Mouse (Mus musculus): ENCODE measurements at regions not wholly inside any gene's neighbourhood (a gene's known extent, or its start where the extent isn't known, plus 50 kb on each side); places are given as distances from the start of the nearest gene placed in this dataset.

- Histone ChIP-seq H3K27ac (ENCODE audit: low read depth) (no peak overlapping the region), H3K36me3 (ENCODE audit: insufficient read depth) (no peaks in the 10 kb centered on the region), H3K4me2 (no peak overlapping the region), H3K9me3 (ENCODE audit: low read depth, low read length) (no peaks in the 10 kb centered on the region), H3K4me1 (ENCODE audit: insufficient read depth) (no peaks in the 10 kb centered on the region), H3K4me3 (ENCODE audit: low read depth, low read length) (no peak overlapping the region), H3K27me3 (ENCODE audit: insufficient read depth, low read length) (no peaks in the 10 kb centered on the region), H3K9ac (no peak overlapping the region)
- no peak for TF ChIP-seq CTCF (IDR thresholded peaks at IDR 0.05; ENCODE audit: low read depth)
- 86% methylated on average over 2 of the region's 2 CpGs for WGBS
- no peak for ATAC-seq (ENCODE audit: insufficient read depth)
- DNase-seq: no peak
These were observed 736.7 kb upstream of the Sox9 start for GRCm38 (mm10) chr11:112045353-112045752.

- no peaks in the 10 kb centered on the region for H3K4me1 ChIP-seq (ENCODE audit: insufficient read depth)
- DNase-seq: no peak
- H3K4me3 ChIP-seq (ENCODE audit: low read depth, low read length): no peak overlapping the region
- no peaks in the 10 kb centered on the region for H3K9me3 ChIP-seq (ENCODE audit: low read depth, low read length)
- H3K9ac ChIP-seq: no peak overlapping the region
- H3K27ac ChIP-seq (ENCODE audit: low read depth): no peak overlapping the region
- no peaks in the 10 kb centered on the region for H3K27me3 ChIP-seq (ENCODE audit: insufficient read depth, low read length)
- no peaks in the 10 kb centered on the region for H3K36me3 ChIP-seq (ENCODE audit: insufficient read depth)
- no peak for ATAC-seq (ENCODE audit: insufficient read depth)
- no peak for TF ChIP-seq CTCF (IDR thresholded peaks at IDR 0.05; ENCODE audit: low read depth)
- no peak overlapping the region for H3K4me2 ChIP-seq
- 61% methylated on average over 7 of the region's 7 CpGs for WGBS
These were observed 731.7 kb upstream of the Sox9 start for GRCm38 (mm10) chr11:112050362-112050761.

GRCm38 (mm10) chr11:112055591-112055990 is 726.4 kb upstream of the Sox9 start:
- H3K9ac ChIP-seq: no peak overlapping the region
- ATAC-seq (ENCODE audit: insufficient read depth) (no peak), DNase-seq (peak; percentile 58)
- H3K4me2 ChIP-seq: no peak overlapping the region
- H3K4me1 ChIP-seq (ENCODE audit: insufficient read depth): peaks cover 7% of the 10 kb centered on the region; the same call in 1 of the 2 replicates
- H3K9me3 ChIP-seq (ENCODE audit: low read depth, low read length): no peaks in the 10 kb centered on the region
- H3K27ac ChIP-seq (ENCODE audit: low read depth): no peak overlapping the region
- 24% methylated on average over 6 of the region's 6 CpGs for WGBS
- no peaks in the 10 kb centered on the region for H3K36me3 ChIP-seq (ENCODE audit: insufficient read depth)
- H3K4me3 ChIP-seq (ENCODE audit: low read depth, low read length): no peak overlapping the region
- no peaks in the 10 kb centered on the region for H3K27me3 ChIP-seq (ENCODE audit: insufficient read depth, low read length)
- no peak for TF ChIP-seq CTCF (IDR thresholded peaks at IDR 0.05; ENCODE audit: low read depth)

- H3K9me3 ChIP-seq (ENCODE audit: low read depth, low read length): no peaks in the 10 kb centered on the region
These were observed 714.8 kb upstream of the Sox9 start for GRCm38 (mm10) chr11:112067176-112067575.

GRCm38 (mm10) chr11:112068821-112069220 is 713.2 kb upstream of the Sox9 start:
- no peak overlapping the region for H3K27ac ChIP-seq (ENCODE audit: low read depth)
- no peaks in the 10 kb centered on the region for H3K9me3 ChIP-seq (ENCODE audit: low read depth, low read length)
- H3K4me3 ChIP-seq (ENCODE audit: low read depth, low read length): no peak overlapping the region
- H3K36me3 ChIP-seq (ENCODE audit: insufficient read depth): no peaks in the 10 kb centered on the region
- WGBS: 45% methylated on average over 4 of the region's 4 CpGs
- no peak for TF ChIP-seq CTCF (IDR thresholded peaks at IDR 0.05; ENCODE audit: low read depth)
- DNase-seq (peak; percentile 70), ATAC-seq (ENCODE audit: insufficient read depth) (no peak)
- H3K4me2 ChIP-seq: no peak overlapping the region
- H3K27me3 ChIP-seq (ENCODE audit: insufficient read depth, low read length): no peaks in the 10 kb centered on the region
- no peak overlapping the region for H3K9ac ChIP-seq
- H3K4me1 ChIP-seq (ENCODE audit: insufficient read depth): peaks cover 4% of the 10 kb centered on the region; the same call in 1 of the 2 replicates

More at GRCm38 (mm10) chr11:112067176-112067575, 714.8 kb upstream of the Sox9 start:
- Histone ChIP-seq H3K9ac (no peak overlapping the region), H3K27ac (ENCODE audit: low read depth) (no peak overlapping the region), H3K27me3 (ENCODE audit: insufficient read depth, low read length) (no peaks in the 10 kb centered on the region), H3K4me2 (no peak overlapping the region), H3K36me3 (ENCODE audit: insufficient read depth) (no peaks in the 10 kb centered on the region), H3K4me3 (ENCODE audit: low read depth, low read length) (no peak overlapping the region), H3K4me1 (ENCODE audit: insufficient read depth) (peaks cover 4% of the 10 kb centered on the region; the same call in 1 of the 2 replicates)
- TF ChIP-seq CTCF (IDR thresholded peaks at IDR 0.05; ENCODE audit: low read depth): peak; percentile 40
- DNase-seq (no peak), ATAC-seq (ENCODE audit: insufficient read depth) (no peak)
- WGBS: 75% methylated on average over 3 of the region's 3 CpGs

- DNase-seq: no peak
- 59% methylated on average over 7 of the region's 7 CpGs for WGBS
- H3K9me3 ChIP-seq (ENCODE audit: low read depth, low read length): no peaks in the 10 kb centered on the region
- no peak for TF ChIP-seq CTCF (IDR thresholded peaks at IDR 0.05; ENCODE audit: low read depth)
- no peak overlapping the region for H3K27ac ChIP-seq (ENCODE audit: low read depth)
- H3K4me1 ChIP-seq (ENCODE audit: insufficient read depth): peaks cover 4% of the 10 kb centered on the region; the same call in 1 of the 2 replicates
- no peaks in the 10 kb centered on the region for H3K36me3 ChIP-seq (ENCODE audit: insufficient read depth)
- no peak overlapping the region for H3K9ac ChIP-seq
- ATAC-seq (ENCODE audit: insufficient read depth): no peak
- H3K27me3 ChIP-seq (ENCODE audit: insufficient read depth, low read length): no peaks in the 10 kb centered on the region
- H3K4me2 ChIP-seq: no peak overlapping the region
- no peak overlapping the region for H3K4me3 ChIP-seq (ENCODE audit: low read depth, low read length)
These were observed 710.5 kb upstream of the Sox9 start for GRCm38 (mm10) chr11:112071571-112071970.

- no peaks in the 10 kb centered on the region for H3K9me3 ChIP-seq (ENCODE audit: low read depth, low read length)
- H3K4me3 ChIP-seq (ENCODE audit: low read depth, low read length): no peak overlapping the region
- peaks cover 8% of the 10 kb centered on the region; the same call in 1 of the 2 replicates for H3K4me1 ChIP-seq (ENCODE audit: insufficient read depth)
- H3K9ac ChIP-seq: no peak overlapping the region
- no peaks in the 10 kb centered on the region for H3K36me3 ChIP-seq (ENCODE audit: insufficient read depth)
- no peaks in the 10 kb centered on the region for H3K27me3 ChIP-seq (ENCODE audit: insufficient read depth, low read length)
- TF ChIP-seq CTCF (IDR thresholded peaks at IDR 0.05; ENCODE audit: low read depth): no peak
- no peak for DNase-seq
- no peak overlapping the region for H3K27ac ChIP-seq (ENCODE audit: low read depth)
- no peak for ATAC-seq (ENCODE audit: insufficient read depth)
- H3K4me2 ChIP-seq: no peak overlapping the region
- 72% methylated on average over 4 of the region's 4 CpGs for WGBS
These were observed 700.6 kb upstream of the Sox9 start for GRCm38 (mm10) chr11:112081386-112081785.

GRCm38 (mm10) chr11:112083019-112083418 is 699.0 kb upstream of the Sox9 start:
- ATAC-seq (ENCODE audit: insufficient read depth) (peak; percentile 44; the same call in 1 of the 2 replicates), DNase-seq (no peak)
- Histone ChIP-seq H3K4me2 (no peak overlapping the region), H3K27me3 (ENCODE audit: insufficient read depth, low read length) (no peaks in the 10 kb centered on the region), H3K4me1 (ENCODE audit: insufficient read depth) (peaks cover 8% of the 10 kb centered on the region; the same call in 1 of the 2 replicates), H3K36me3 (ENCODE audit: insufficient read depth) (no peaks in the 10 kb centered on the region), H3K4me3 (ENCODE audit: low read depth, low read length) (no peak overlapping the region), H3K9me3 (ENCODE audit: low read depth, low read length) (no peaks in the 10 kb centered on the region), H3K27ac (ENCODE audit: low read depth) (no peak overlapping the region), H3K9ac (no peak overlapping the region)
- WGBS: 7% methylated on average over 4 of the region's 4 CpGs
- no peak for TF ChIP-seq CTCF (IDR thresholded peaks at IDR 0.05; ENCODE audit: low read depth)

All from lung, embryonic 14.5 days (tissue).